Mouse (Mus musculus) lung, postnatal 36 days (tissue): ENCODE data around the gene Olfr6.
A peak's percentile ranks its signal among the peaks of the same experiment; 100 is the strongest.
"Not testable (repeated sequence)": the region's sequence is repeated elsewhere in the genome, so short reads cannot be mapped to it uniquely, and the experiment has no call there.

Experiments used
- DNase-seq: peaks from one replicate; pipeline ENCODE4 v3.0.0; 2022; ENCODE audit warnings: mixed read lengths

Olfr6 gene

GRCm38 (mm10) chr7:106963837-106964236, at the start of gene Olfr6:
Gene Olfr6 (minus strand): TSS chr7:106963937.
- no peak for DNase-seq

- DNase-seq, result no peak
These were observed 42.2 kb upstream of the Olfr6 start, which contains the start of gene Olfr2 for GRCm38 (mm10) chr7:107005972-107006371. Gene Olfr2 (minus strand): TSS chr7:107006072.

- no peak for DNase-seq
These were observed 40.4 kb upstream of the Olfr6 start for GRCm38 (mm10) chr7:107004169-107004568.

GRCm38 (mm10) chr7:107000798-107001197, 37.1 kb upstream of the Olfr6 start:
- DNase-seq, result peak; percentile 21

- DNase-seq, result no peak
These were observed 21.5 kb upstream of the Olfr6 start for GRCm38 (mm10) chr7:106985236-106985635.

GRCm38 (mm10) chr7:106975353-106975752, 11.6 kb upstream of the Olfr6 start, which contains the start of gene Olfr711:
Gene Olfr711 (minus strand): TSS chr7:106975453.
- no peak for DNase-seq

- peak; percentile 4 for DNase-seq
These were observed 3.8 kb upstream of the Olfr6 start for GRCm38 (mm10) chr7:106967503-106967902.

- DNase-seq, result no peak
These were observed 15.5 kb downstream of the Olfr6 start, which contains the start of gene Olfr710 for GRCm38 (mm10) chr7:106948212-106948611. Gene Olfr710 (minus strand): TSS chr7:106948312.

- no peak for DNase-seq
These were observed 31.6 kb downstream of the Olfr6 start, which contains the start of gene Olfr709-ps1 for GRCm38 (mm10) chr7:106932119-106932518. Gene Olfr709-ps1 (minus strand): TSS chr7:106932219.

GRCm38 (mm10) chr7:106920961-106921360, 42.8 kb downstream of the Olfr6 start:
- DNase-seq, result not testable (repeated sequence)

- DNase-seq, result no peak
These were observed 56.1 kb downstream of the Olfr6 start, which contains the start of gene Olfr1532-ps1 for GRCm38 (mm10) chr7:106907676-106908075. Gene Olfr1532-ps1 (plus strand): TSS chr7:106908001.
